Mouse (Mus musculus): ENCODE data around the gene Xrcc5. TPM values are rescaled to one million over a fixed set of nuclear protein-coding genes. Genes with fewer than 3 reads are reported as not detected.

The Xrcc5 gene
- polyA plus RNA-seq, 1 experiment from 2014 or later: 49.1 TPM

DNA sequence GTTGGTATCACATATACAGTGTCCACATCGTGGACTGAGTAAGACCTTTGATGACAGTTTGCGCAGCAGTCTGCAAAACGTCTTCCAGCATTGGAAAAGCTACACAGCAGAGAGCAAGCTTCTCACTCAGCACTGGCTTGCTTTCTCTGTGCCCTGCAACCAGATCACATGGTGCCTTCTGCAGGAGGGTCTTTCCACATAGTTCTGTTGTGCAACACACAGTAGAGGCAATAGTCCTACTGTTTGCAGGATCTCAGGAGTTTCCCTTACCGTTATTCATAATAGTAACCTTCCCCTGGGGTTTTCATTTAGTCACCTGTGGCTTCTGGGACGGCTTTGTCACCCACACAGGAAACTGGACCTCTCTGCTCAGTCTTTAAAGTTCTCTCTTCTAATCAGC is 13.5 kb downstream of the Xrcc5 start:
- Histone ChIP-seq H3K36me3 (replicated peaks) (peaks cover 89% of the 10 kb centered on the region), H3K27ac (no peak overlapping the region), H3K27me3 (ENCODE audit: poor library complexity, severe bottlenecking) (no peaks in the 10 kb centered on the region), H3K9me3 (no peaks in the 10 kb centered on the region), H3K4me3 (no peak overlapping the region), H3K4me1 (no peaks in the 10 kb centered on the region)
- DNase-seq (ENCODE audit: extremely low spot score, low spot score): no peak
- 91% methylated on average over 5 of the region's 5 CpGs for WGBS

DNA sequence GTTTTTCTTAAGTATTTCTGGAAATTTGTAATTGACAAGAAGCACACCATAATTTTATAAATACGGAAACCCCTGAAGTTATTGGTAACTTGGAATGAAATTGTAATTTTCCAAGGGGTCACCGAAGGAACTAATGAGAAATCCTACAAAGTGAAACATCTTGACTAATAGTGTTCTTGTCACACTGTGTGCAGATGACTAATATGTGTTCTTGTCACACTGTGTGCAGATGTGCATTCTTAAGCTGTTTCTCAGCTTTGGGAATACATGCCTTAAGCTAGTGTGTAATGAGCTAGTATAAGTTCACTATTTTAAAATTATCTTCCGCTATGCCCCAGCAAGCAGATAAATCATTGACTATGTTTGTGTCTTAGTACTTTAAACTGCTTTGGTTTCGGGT is 16.0 kb downstream of the Xrcc5 start:
- H3K36me3 ChIP-seq (replicated peaks): peaks cover 88% of the 10 kb centered on the region

DNA sequence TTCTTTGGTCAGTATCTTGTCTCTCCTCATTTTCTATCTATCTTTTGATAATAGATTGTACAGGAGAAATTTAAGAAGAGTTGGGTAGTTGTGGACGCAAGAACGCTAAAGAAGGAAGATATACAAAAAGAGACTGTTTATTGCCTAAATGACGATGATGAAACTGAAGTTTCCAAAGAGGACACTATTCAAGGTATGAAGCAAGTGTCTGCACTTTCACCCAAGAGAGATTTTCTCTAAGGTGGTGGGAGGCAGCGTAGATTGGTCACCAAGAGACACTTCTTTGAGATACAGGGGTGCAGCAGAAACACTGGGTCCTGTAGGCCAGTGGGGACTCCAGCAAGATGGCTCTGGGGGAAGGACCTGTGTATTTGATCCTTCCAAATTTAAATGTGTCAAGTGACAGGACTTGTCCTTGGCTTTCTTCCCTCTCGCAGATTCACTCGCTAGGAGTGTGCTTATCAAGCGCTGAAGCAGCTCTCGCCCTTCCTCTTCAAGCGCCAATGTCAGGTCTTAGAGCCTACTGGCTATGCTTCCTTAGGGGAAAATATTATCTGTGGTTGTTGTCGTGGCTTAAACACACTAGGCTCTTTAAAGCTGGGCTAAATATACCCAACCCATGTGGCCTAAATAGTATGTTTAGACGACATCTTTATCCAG is 19.1 kb downstream of the Xrcc5 start:
- Histone ChIP-seq H3K27me3 (ENCODE audit: poor library complexity, severe bottlenecking) (no peaks in the 10 kb centered on the region), H3K36me3 (replicated peaks) (peaks cover 87% of the 10 kb centered on the region), H3K9me3 (no peaks in the 10 kb centered on the region), H3K4me3 (no peak overlapping the region), H3K27ac (no peak overlapping the region), H3K4me1 (no peaks in the 10 kb centered on the region)
- WGBS: 94% methylated on average over 11 of the region's 11 CpGs
- DNase-seq (ENCODE audit: extremely low spot score, low spot score): no peak

More for the DNA sequence above, 16.0 kb downstream of the Xrcc5 start:
- no peak for DNase-seq (ENCODE audit: extremely low spot score, low spot score)
- Histone ChIP-seq H3K4me1 (no peaks in the 10 kb centered on the region), H3K9me3 (no peaks in the 10 kb centered on the region), H3K27me3 (ENCODE audit: poor library complexity, severe bottlenecking) (no peaks in the 10 kb centered on the region), H3K4me3 (no peak overlapping the region), H3K27ac (no peak overlapping the region)
- WGBS: 95% methylated on average over 4 of the region's 4 CpGs

DNA sequence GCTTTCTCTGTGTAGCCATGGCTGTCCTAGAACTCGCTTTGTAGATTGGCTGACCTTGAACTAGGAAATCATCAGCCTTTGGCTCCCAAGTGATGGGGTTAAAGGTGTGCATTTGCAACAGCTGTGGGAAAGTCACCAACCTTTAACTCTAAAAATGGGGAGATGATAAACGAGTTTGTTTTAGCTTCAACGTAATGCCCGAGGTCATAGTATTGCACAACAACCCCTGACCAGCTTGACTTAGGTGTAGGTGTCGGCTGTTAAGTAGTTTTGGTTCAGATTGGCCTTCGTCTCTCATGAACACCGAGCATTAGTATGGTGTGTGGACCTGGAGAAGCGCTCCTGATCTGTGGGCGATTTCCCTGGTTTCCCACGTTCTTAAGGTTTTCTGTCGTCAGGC is 27.6 kb downstream of the Xrcc5 start:
- 98% methylated on average over 11 of the region's 11 CpGs for WGBS

DNA sequence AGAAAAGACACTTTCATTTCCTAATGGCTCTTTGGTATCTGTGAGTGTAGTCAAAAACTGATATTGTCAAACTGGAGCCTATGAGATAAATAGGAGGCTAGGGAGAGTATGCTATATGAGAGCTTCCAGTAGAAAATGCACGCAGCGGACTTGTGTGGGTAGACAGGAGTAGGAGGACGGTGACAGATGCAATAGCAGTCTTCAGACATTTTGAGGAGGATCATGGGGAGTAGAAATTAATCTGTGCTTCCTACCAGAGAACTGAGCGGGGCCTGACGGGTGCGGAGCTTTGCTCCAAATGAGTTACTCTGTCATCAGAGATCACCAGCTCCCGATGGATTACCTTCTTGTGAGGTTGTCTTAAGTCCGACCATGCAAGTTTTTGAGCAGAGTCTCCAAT is 29.6 kb downstream of the Xrcc5 start:
- Histone ChIP-seq H3K36me3 (replicated peaks) (peaks cover 78% of the 10 kb centered on the region), H3K4me1 (no peaks in the 10 kb centered on the region), H3K4me3 (no peak overlapping the region), H3K9me3 (no peaks in the 10 kb centered on the region), H3K27ac (no peak overlapping the region), H3K27me3 (ENCODE audit: poor library complexity, severe bottlenecking) (no peaks in the 10 kb centered on the region)
- WGBS: 95% methylated on average over 8 of the region's 8 CpGs
- DNase-seq (ENCODE audit: extremely low spot score, low spot score): no peak

More for the DNA sequence above, 27.6 kb downstream of the Xrcc5 start:
- H3K36me3 ChIP-seq (replicated peaks): peaks cover 78% of the 10 kb centered on the region
- no peaks in the 10 kb centered on the region for H3K9me3 ChIP-seq
- no peaks in the 10 kb centered on the region for H3K27me3 ChIP-seq (ENCODE audit: poor library complexity, severe bottlenecking)
- no peak overlapping the region for H3K27ac ChIP-seq
- H3K4me1 ChIP-seq: no peaks in the 10 kb centered on the region
- no peak for DNase-seq (ENCODE audit: extremely low spot score, low spot score)
- no peak overlapping the region for H3K4me3 ChIP-seq

- Histone ChIP-seq H3K4me1 (no peaks in the 10 kb centered on the region), H3K9me3 (no peaks in the 10 kb centered on the region), H3K27ac (no peak overlapping the region), H3K27me3 (ENCODE audit: poor library complexity, severe bottlenecking) (no peaks in the 10 kb centered on the region), H3K4me3 (no peak overlapping the region), H3K36me3 (replicated peaks) (peaks cover 86% of the 10 kb centered on the region)
- DNase-seq (ENCODE audit: extremely low spot score, low spot score): no peak
- 92% methylated on average over 5 of the region's 5 CpGs for WGBS
These were observed 31.1 kb downstream of the Xrcc5 start for GRCm38 (mm10) chr1:72338341-72338740.

DNA sequence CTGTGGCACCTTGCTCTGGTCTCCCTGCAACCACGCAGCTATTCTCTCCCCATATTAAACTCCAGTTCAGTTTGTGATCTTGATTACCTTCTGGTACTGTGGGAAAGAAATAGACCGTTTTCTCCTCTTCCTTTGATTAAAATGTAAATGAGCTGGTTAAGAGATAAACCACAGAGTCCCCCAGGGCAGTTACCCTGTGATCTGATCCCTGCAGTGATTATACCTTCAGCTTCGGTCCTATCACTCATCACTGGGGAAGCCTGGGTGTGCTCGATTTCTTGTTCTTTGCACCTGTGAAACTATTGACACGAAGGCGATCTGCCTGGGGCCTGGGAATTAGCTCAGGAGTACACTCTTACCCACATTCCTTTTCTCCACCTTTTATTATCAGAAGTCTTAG is 40.7 kb downstream of the Xrcc5 start:
- Histone ChIP-seq H3K27me3 (ENCODE audit: poor library complexity, severe bottlenecking) (no peaks in the 10 kb centered on the region), H3K4me1 (no peaks in the 10 kb centered on the region), H3K27ac (no peak overlapping the region), H3K9me3 (no peaks in the 10 kb centered on the region), H3K4me3 (no peak overlapping the region), H3K36me3 (replicated peaks) (peaks cover 87% of the 10 kb centered on the region)
- DNase-seq (ENCODE audit: extremely low spot score, low spot score): no peak
- 83% methylated on average over 6 of the region's 6 CpGs for WGBS

GRCm38 (mm10) chr1:72354856-72355255 is 47.6 kb downstream of the Xrcc5 start:
- Histone ChIP-seq H3K27me3 (ENCODE audit: poor library complexity, severe bottlenecking) (no peaks in the 10 kb centered on the region), H3K4me1 (no peaks in the 10 kb centered on the region), H3K27ac (no peak overlapping the region), H3K9me3 (no peaks in the 10 kb centered on the region), H3K4me3 (no peak overlapping the region), H3K36me3 (replicated peaks) (peaks cover 70% of the 10 kb centered on the region)
- no peak for DNase-seq (ENCODE audit: extremely low spot score, low spot score)
- 98% methylated on average over 2 of the region's 2 CpGs for WGBS

DNA sequence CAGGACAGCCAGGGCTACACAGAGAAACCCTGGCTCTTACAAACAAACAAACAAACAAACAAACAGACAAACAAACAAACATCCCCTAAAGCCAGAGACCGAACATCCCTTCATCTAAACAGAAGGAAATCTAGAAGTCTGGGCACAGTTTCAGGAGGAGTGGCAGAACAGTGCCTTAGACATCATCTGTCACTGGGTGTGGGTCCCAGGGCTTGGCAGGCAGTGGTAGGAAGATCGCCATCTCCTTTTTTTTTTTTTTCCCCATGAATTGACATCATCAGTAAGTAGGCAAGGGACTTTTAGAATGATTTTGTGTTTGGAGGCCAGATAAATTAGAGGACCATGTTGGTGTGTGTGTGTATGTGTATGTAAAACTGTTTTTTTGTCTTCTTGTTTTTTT is 51.0 kb downstream of the Xrcc5 start:
- no peaks in the 10 kb centered on the region for H3K9me3 ChIP-seq
- H3K4me1 ChIP-seq: no peaks in the 10 kb centered on the region
- DNase-seq (ENCODE audit: extremely low spot score, low spot score): no peak
- H3K27me3 ChIP-seq (ENCODE audit: poor library complexity, severe bottlenecking): no peaks in the 10 kb centered on the region
- no peak overlapping the region for H3K4me3 ChIP-seq
- no peak overlapping the region for H3K27ac ChIP-seq
- 95% methylated on average over 2 of the region's 2 CpGs for WGBS
- H3K36me3 ChIP-seq (replicated peaks): peaks cover 67% of the 10 kb centered on the region

- Histone ChIP-seq H3K27ac (no peak overlapping the region), H3K9me3 (no peaks in the 10 kb centered on the region), H3K27me3 (ENCODE audit: poor library complexity, severe bottlenecking) (no peaks in the 10 kb centered on the region), H3K36me3 (replicated peaks) (peaks cover 59% of the 10 kb centered on the region), H3K4me1 (no peaks in the 10 kb centered on the region), H3K4me3 (no peak overlapping the region)
- WGBS: 92% methylated on average over 2 of the region's 2 CpGs
- DNase-seq (ENCODE audit: extremely low spot score, low spot score): no peak
These were observed 52.2 kb downstream of the Xrcc5 start for GRCm38 (mm10) chr1:72359462-72359861.

- Histone ChIP-seq H3K27ac (no peak overlapping the region), H3K36me3 (replicated peaks) (peaks cover 56% of the 10 kb centered on the region), H3K4me3 (no peak overlapping the region), H3K4me1 (no peaks in the 10 kb centered on the region), H3K27me3 (ENCODE audit: poor library complexity, severe bottlenecking) (no peaks in the 10 kb centered on the region), H3K9me3 (no peaks in the 10 kb centered on the region)
- no peak for DNase-seq (ENCODE audit: extremely low spot score, low spot score)
- 97% methylated on average over 4 of the region's 4 CpGs for WGBS
These were observed 53.6 kb downstream of the Xrcc5 start for GRCm38 (mm10) chr1:72360809-72361208.

- WGBS: 92% methylated on average over 8 of the region's 8 CpGs
- no peaks in the 10 kb centered on the region for H3K9me3 ChIP-seq
- no peaks in the 10 kb centered on the region for H3K4me1 ChIP-seq
- H3K27me3 ChIP-seq (ENCODE audit: poor library complexity, severe bottlenecking): no peaks in the 10 kb centered on the region
- no peak for DNase-seq (ENCODE audit: extremely low spot score, low spot score)
- H3K36me3 ChIP-seq (replicated peaks): peaks cover 28% of the 10 kb centered on the region
- H3K27ac ChIP-seq: no peak overlapping the region
- H3K4me3 ChIP-seq: no peak overlapping the region
These were observed 57.4 kb downstream of the Xrcc5 start for GRCm38 (mm10) chr1:72364661-72365060.

DNA sequence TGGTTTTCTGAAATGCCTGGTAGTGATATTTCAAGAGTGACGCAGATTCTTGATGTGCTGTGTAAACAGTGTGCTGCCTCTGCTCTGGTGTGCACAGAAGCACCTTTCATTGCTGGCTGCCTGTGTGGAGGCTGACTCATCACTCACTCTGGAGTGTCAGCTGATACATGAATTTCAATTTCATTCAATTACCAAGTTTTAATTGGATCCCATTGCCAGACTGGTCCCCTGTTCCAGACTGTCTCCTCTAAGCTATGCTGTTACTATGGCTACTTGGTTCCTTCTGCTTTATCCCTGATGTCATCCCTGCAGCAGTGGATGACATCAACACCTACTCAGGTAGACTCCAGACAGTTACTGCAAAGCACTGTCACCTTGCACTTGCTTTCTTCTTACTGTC is 65.3 kb downstream of the Xrcc5 start:
- Histone ChIP-seq H3K9me3 (no peaks in the 10 kb centered on the region), H3K4me1 (peaks cover 10% of the 10 kb centered on the region; the same call in 1 of the 2 replicates), H3K27ac (no peak overlapping the region), H3K36me3 (replicated peaks) (peaks cover 19% of the 10 kb centered on the region), H3K27me3 (ENCODE audit: poor library complexity, severe bottlenecking) (no peaks in the 10 kb centered on the region), H3K4me3 (no peak overlapping the region)
- DNase-seq (ENCODE audit: extremely low spot score, low spot score): no peak
- WGBS: 89% methylated on average over 1 of the region's 1 CpGs

DNA sequence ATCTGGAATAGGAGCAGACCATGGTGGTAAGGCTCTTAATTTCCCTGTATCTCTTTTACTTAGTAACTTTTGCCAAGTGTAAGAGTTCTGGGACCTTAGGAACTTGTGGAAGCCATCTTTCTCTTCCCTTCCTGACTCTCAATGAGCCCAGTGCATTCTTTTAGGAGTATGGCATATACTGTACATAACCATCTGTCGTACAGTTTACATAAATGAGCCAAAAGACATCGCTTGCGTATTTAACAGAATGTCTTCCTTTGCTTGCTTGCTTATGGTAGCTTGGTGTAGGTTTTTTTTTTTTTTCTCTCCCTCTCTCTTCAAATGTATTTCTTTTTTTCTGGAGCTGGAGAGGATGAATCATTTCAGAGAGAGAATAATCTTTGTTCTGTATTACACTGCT is 65.7 kb downstream of the Xrcc5 start:
- no peaks in the 10 kb centered on the region for H3K27me3 ChIP-seq (ENCODE audit: poor library complexity, severe bottlenecking)
- peaks cover 10% of the 10 kb centered on the region; the same call in 1 of the 2 replicates for H3K4me1 ChIP-seq
- 96% methylated on average over 3 of the region's 3 CpGs for WGBS
- no peak overlapping the region for H3K27ac ChIP-seq
- no peak overlapping the region for H3K4me3 ChIP-seq
- no peak for DNase-seq (ENCODE audit: extremely low spot score, low spot score)
- peaks cover 21% of the 10 kb centered on the region for H3K36me3 ChIP-seq (replicated peaks)
- H3K9me3 ChIP-seq: no peaks in the 10 kb centered on the region
